Mouse (Mus musculus): ENCODE measurements around the gene Ccdc122.
"Not testable (repeated sequence)": the region's sequence is repeated elsewhere in the genome, so short reads cannot be mapped to it uniquely, and the experiment has no call there.

GRCm38 (mm10) chr14:77016783-77017182 is 19.8 kb upstream of the Ccdc122 start:
- not testable (repeated sequence) for TF ChIP-seq CTCF (conservative IDR thresholded peaks at IDR 0.05; ENCODE audit: low read length); POU5F1 (IDR thresholded peaks at IDR 0.05; ENCODE audit: borderline replicate concordance, low read length); NANOG (IDR thresholded peaks at IDR 0.05; ENCODE audit: borderline replicate concordance, low read length)
